ENCODE assay signal across 8 mouse cellular contexts in the genomic region with DNA sequence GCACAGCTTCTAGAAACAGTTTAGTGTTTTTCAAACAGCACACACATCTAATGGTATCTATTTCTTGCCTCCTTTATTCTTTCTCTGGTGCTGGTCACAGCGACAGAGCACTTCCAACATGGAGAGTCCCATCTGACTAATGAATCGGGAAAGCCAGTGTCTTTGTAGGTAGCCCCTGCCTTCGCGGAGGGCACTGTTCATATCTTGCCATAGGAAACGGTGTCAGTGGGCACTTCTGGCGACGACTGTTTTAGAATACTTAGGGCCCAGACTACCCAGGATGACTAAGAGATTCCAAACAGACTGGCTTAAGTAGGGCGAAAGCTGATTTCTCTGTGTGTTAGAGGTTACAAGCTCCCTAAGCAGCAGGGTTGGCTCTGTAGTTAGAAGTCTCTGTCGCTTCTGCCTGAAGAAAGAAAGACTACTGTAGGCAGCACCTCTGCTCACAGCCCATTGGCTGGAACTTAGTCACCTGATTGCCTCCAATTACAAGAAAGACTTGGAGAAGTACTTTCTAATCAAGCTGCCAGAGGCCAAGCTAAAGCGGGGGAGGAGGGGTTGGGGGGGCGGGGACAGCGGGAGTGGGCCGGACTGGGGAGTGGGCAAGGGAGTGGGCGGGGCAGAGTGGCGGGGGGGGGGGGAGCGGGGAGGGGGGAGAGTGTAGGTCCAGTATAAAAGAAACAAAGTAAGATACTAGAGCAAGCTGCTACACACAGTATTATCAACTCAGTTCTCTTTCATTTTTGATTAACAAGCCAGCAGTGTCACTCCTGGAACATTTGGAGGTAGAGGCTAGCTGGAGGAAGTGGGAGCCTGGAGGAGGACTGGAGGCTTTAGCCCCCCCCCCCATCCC. TPM values are rescaled to one million over a fixed set of nuclear protein-coding genes. Genes with fewer than 3 reads are reported as not detected.
A peak's percentile ranks its signal among the peaks of the same experiment; 100 is the strongest.
DNase-seq lines count a peak whose midpoint lies in the region; ATAC-seq lines count a peak whose summit lies in the region.

No protein-coding gene starts in this region.

- DNase-seq in forebrain, embryonic 10.5 days (ENCODE audit: extremely low spot score, low spot score) = peak; percentile 27
- DNase-seq in Muller cell, postnatal 12 days (ENCODE audit: inconsistent ontology term) = peak; percentile 46
- peak; percentile 23 to 35 for DNase-seq in heart, adult 9 months (ENCODE audit: low spot score in 2 of 2)
- DNase-seq in kidney, postnatal 14 days = peak; percentile 17
- no peak for DNase-seq in testis, postnatal 14 days (ENCODE audit: low spot score)

- no peak for ATAC-seq in forebrain, embryonic 16.5 days
- peak; percentile 87 for ATAC-seq in megakaryocyte progenitor cell, adult 5-6 weeks (replicated peaks; ENCODE audit: poor library complexity)
- ATAC-seq in midbrain, embryonic 15.5 days (replicated peaks) = no peak

- WGBS in forebrain, embryonic 10.5 days = 29% methylated on average over 12 of the region's 16 CpGs
- WGBS in forebrain, embryonic 16.5 days = 26% methylated on average over 12 of the region's 16 CpGs
- 31% methylated on average over 14 of the region's 16 CpGs for WGBS in midbrain, embryonic 15.5 days

- H3K4me3 ChIP-seq in forebrain, embryonic 10.5 days = peak overlapping the region; percentile 29
- no peak overlapping the region for H3K4me3 ChIP-seq in forebrain, embryonic 16.5 days (replicated peaks; ENCODE audit: low read length)
- H3K4me3 ChIP-seq in midbrain, embryonic 15.5 days = no peak overlapping the region

- peaks cover 15% of the 10 kb centered on the region for H3K4me1 ChIP-seq in forebrain, embryonic 10.5 days
- H3K4me1 ChIP-seq in forebrain, embryonic 16.5 days (replicated peaks; ENCODE audit: control insufficient read depth, insufficient read depth, low read length) = no peaks in the 10 kb centered on the region; the same call in 1 of the 2 replicates
- H3K4me1 ChIP-seq in midbrain, embryonic 15.5 days = no peaks in the 10 kb centered on the region

- no peaks in the 10 kb centered on the region for H3K36me3 ChIP-seq in forebrain, embryonic 10.5 days (replicated peaks)
- H3K36me3 ChIP-seq in forebrain, embryonic 16.5 days (ENCODE audit: control insufficient read depth, insufficient read depth) = no peaks in the 10 kb centered on the region
- no peaks in the 10 kb centered on the region for H3K36me3 ChIP-seq in midbrain, embryonic 15.5 days (replicated peaks)

- no peak overlapping the region for H3K4me2 ChIP-seq in forebrain, embryonic 16.5 days (ENCODE audit: low read length)
- H3K4me2 ChIP-seq in midbrain, embryonic 15.5 days = no peak overlapping the region

- H3K27me3 ChIP-seq in forebrain, embryonic 10.5 days (ENCODE audit: poor library complexity, severe bottlenecking) = no peaks in the 10 kb centered on the region
- H3K27me3 ChIP-seq in forebrain, embryonic 16.5 days (replicated peaks; ENCODE audit: control insufficient read depth, insufficient read depth, low read length) = no peaks in the 10 kb centered on the region
- H3K27me3 ChIP-seq in midbrain, embryonic 15.5 days (replicated peaks) = no peaks in the 10 kb centered on the region

- H3K9ac ChIP-seq in forebrain, embryonic 16.5 days (replicated peaks; ENCODE audit: low read depth, low read length) = no peak overlapping the region
- no peak overlapping the region for H3K9ac ChIP-seq in midbrain, embryonic 15.5 days

- H3K9me3 ChIP-seq in forebrain, embryonic 10.5 days = peaks cover 7% of the 10 kb centered on the region
- no peaks in the 10 kb centered on the region; the same call in 1 of the 2 replicates for H3K9me3 ChIP-seq in forebrain, embryonic 16.5 days (ENCODE audit: control insufficient read depth, low read length)
- no peaks in the 10 kb centered on the region for H3K9me3 ChIP-seq in midbrain, embryonic 15.5 days

- peak overlapping the region; percentile 70 for H3K27ac ChIP-seq in forebrain, embryonic 10.5 days
- no peak overlapping the region for H3K27ac ChIP-seq in forebrain, embryonic 16.5 days (ENCODE audit: low read length)
- H3K27ac ChIP-seq in midbrain, embryonic 15.5 days = no peak overlapping the region

RNA-seq across cellular contexts. Expression of gene Vrk1, which starts 28.7 kb away (rescaled TPM):
- polyA plus RNA-seq in forebrain, embryonic 10.5 days (2016; fragmentation: Nextera tagmentation; extraction: Ambion mirVana) = 123 TPM in 2 replicates
- polyA plus RNA-seq in forebrain, embryonic 16.5 days (2015; fragmentation: Nextera tagmentation; extraction: Ambion mirVana) = 68.3 and 80.2 TPM in 2 replicates
- 128 and 137 TPM in 2 replicates for total RNA-seq in megakaryocyte progenitor cell, adult 5-6 weeks (2015)
- total RNA-seq in megakaryocyte progenitor cell, adult 5-6 weeks (2017) = 182 and 198 TPM in 2 replicates
- polyA plus RNA-seq in midbrain, embryonic 15.5 days (2015; fragmentation: Nextera tagmentation; extraction: Ambion mirVana) = 31.6 and 32.6 TPM in 2 replicates
